Mouse (Mus musculus): ENCODE measurements around the gene Cse1l.

The Cse1l gene

GRCm38 (mm10) chr2:166900792-166901505, 4.9 kb upstream of the Cse1l start:
- DNase-seq (ENCODE audit: low spot score in 2 of 2): no peak

- no peak for DNase-seq (ENCODE audit: low spot score in 2 of 2)
These were observed 2.0 kb upstream of the Cse1l start for GRCm38 (mm10) chr2:166903719-166904282.

- no peak for DNase-seq (ENCODE audit: low spot score in 2 of 2)
These were observed 813 bp downstream of the Cse1l start for GRCm38 (mm10) chr2:166906523-166907182.

GRCm38 (mm10) chr2:166909729-166910128, 3.9 kb downstream of the Cse1l start:
- DNase-seq (ENCODE audit: low spot score in 2 of 2): no peak

GRCm38 (mm10) chr2:166910536-166910935, 4.7 kb downstream of the Cse1l start:
- no peak for DNase-seq (ENCODE audit: low spot score in 2 of 2)

- DNase-seq (ENCODE audit: low spot score in 2 of 2): no peak
These were observed 18.1 kb downstream of the Cse1l start for GRCm38 (mm10) chr2:166923971-166924370.

- DNase-seq (ENCODE audit: low spot score in 2 of 2): no peak
These were observed 28.1 kb downstream of the Cse1l start for GRCm38 (mm10) chr2:166933943-166934342.

GRCm38 (mm10) chr2:166934416-166934815, 28.6 kb downstream of the Cse1l start:
- DNase-seq (ENCODE audit: low spot score in 2 of 2): no peak

GRCm38 (mm10) chr2:166935582-166935981, 29.7 kb downstream of the Cse1l start:
- no peak for DNase-seq (ENCODE audit: low spot score in 2 of 2)

- no peak for DNase-seq (ENCODE audit: low spot score in 2 of 2)
These were observed 30.3 kb downstream of the Cse1l start for GRCm38 (mm10) chr2:166936166-166936565.

GRCm38 (mm10) chr2:166943146-166943545, 37.3 kb downstream of the Cse1l start:
- DNase-seq (ENCODE audit: low spot score in 2 of 2): no peak

- DNase-seq (ENCODE audit: low spot score in 2 of 2): no peak
These were observed 38.5 kb downstream of the Cse1l start for GRCm38 (mm10) chr2:166944346-166944745.

GRCm38 (mm10) chr2:166945456-166945855, 39.6 kb downstream of the Cse1l start:
- peak in 1 of 2 experiments; percentile 17 for DNase-seq (ENCODE audit: low spot score in 2 of 2)

GRCm38 (mm10) chr2:166948246-166948645, 42.4 kb downstream of the Cse1l start:
- no peak for DNase-seq (ENCODE audit: low spot score in 2 of 2)

GRCm38 (mm10) chr2:166948936-166949335, 43.1 kb downstream of the Cse1l start:
- no peak for DNase-seq (ENCODE audit: low spot score in 2 of 2)

- peak in 1 of 2 experiments; percentile 55 for DNase-seq (ENCODE audit: low spot score in 2 of 2)
These were observed 45.2 kb downstream of the Cse1l start for GRCm38 (mm10) chr2:166950853-166951648.

GRCm38 (mm10) chr2:166952151-166952550, 46.3 kb downstream of the Cse1l start:
- DNase-seq (ENCODE audit: low spot score in 2 of 2): no peak

GRCm38 (mm10) chr2:166956805-166957204, 51.0 kb downstream of the Cse1l start:
- peak; percentile 42 to 84 for DNase-seq (ENCODE audit: low spot score in 2 of 2)

- DNase-seq (ENCODE audit: low spot score in 2 of 2): no peak
These were observed 54.9 kb downstream of the Cse1l start for GRCm38 (mm10) chr2:166960648-166961330.

GRCm38 (mm10) chr2:166963257-166963656, 57.4 kb downstream of the Cse1l start:
- DNase-seq (ENCODE audit: low spot score in 2 of 2): no peak

- DNase-seq (ENCODE audit: low spot score in 2 of 2): no peak
These were observed 58.9 kb downstream of the Cse1l start for GRCm38 (mm10) chr2:166964773-166965172.

- no peak for DNase-seq (ENCODE audit: low spot score in 2 of 2)
These were observed 67.3 kb downstream of the Cse1l start for GRCm38 (mm10) chr2:166973153-166973552.

All from left cerebral cortex, adult 9 months (tissue).